Mouse (Mus musculus) left cerebral cortex, adult 8-10 months (tissue): ENCODE results near the gene Tnfaip2. TPM values are rescaled to one million over a fixed set of nuclear protein-coding genes. Genes with fewer than 3 reads are reported as not detected.

Experiments
- DNase-seq, 2 experiments: peaks; one replicate each; pipeline ENCODE4 v3.0.0; 2022; ENCODE audit warnings: low spot score in 2 of 2
- total RNA-seq, 4 experiments: library from RNA; stranded (reverse); gene quantifications; 2 replicates each; pipeline ENCODE4 v1.2.4; 2022

Tnfaip2 gene
- total RNA-seq, 4 experiments from 2014 or later: 0.44 to 1.3 (median 0.68) TPM

- DNase-seq: no peak
Measured at GRCm38 (mm10) chr12:111427438-111428113, 14.7 kb upstream of the Tnfaip2 start.

DNA sequence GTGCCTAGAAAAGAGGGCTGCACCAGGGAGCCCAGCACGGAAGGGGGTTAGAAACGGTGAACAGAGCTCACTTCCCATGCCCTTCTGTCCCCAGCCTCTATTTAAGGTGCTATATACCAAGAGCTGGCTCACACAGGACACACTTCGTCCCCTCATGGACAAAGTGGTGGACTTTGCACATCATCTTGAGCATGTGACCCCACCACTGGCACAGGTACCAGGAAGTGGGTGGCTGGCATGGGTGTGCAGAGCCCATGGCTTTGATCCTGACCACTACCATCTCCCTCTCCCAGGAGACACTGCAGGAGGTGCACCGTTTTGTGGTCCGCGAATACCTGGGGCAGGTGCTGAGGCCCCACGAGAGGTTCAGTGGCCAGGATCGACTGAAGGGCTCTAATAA is 13.9 kb upstream of the Tnfaip2 start:
- DNase-seq: no peak

DNA sequence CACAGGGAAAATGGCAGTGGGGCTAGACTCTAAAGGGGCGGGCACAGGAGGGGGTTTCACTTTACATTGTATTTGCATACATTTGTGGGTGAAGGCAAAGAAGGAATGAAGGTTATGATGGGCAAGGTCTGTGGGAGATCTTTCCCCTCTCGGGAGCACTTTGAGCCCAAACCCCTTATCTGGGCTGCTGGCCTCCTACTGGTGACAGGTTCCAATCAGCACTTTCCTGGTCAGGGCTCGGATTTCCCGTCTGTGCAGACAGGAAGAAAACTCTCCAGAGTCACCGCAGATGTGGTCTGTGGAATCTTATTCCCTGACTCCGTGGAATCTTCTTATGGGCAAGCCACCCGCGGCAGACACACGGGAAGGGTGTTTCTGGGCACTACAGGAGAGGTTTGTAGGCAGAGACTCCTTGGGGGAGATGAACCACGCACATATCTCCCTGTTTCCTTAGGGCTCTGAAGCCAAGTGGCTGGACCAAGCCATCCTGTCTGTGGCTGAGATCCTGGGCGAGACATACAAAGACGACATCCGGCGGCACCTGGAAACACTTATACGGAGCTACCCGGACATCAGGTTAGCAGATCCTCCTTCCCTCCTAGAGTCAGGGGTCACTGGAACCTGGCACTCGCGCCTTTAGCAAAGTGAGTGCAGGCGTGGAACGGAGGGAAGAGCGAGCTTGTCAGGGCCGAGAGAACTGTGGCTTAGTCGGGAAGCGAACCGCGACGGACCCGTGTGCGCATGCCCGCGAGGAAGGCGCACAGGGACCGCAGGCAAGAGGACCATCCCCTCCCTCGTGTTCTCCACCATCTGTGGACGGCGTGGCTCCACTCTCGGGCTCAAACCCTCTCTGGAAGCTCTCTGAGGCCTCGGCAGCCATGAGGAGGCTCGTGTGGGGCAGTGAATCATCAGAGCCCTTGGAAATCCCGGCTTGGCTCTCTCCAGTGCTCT is 13.0 kb upstream of the Tnfaip2 start:
- no peak for DNase-seq

- no peak for DNase-seq
Measured at GRCm38 (mm10) chr12:111430049-111430867, 12.0 kb upstream of the Tnfaip2 start.

GRCm38 (mm10) chr12:111430868-111431817 is 11.1 kb upstream of the Tnfaip2 start:
- no peak for DNase-seq

GRCm38 (mm10) chr12:111432097-111432496 is 10.2 kb upstream of the Tnfaip2 start:
- DNase-seq: no peak

DNA sequence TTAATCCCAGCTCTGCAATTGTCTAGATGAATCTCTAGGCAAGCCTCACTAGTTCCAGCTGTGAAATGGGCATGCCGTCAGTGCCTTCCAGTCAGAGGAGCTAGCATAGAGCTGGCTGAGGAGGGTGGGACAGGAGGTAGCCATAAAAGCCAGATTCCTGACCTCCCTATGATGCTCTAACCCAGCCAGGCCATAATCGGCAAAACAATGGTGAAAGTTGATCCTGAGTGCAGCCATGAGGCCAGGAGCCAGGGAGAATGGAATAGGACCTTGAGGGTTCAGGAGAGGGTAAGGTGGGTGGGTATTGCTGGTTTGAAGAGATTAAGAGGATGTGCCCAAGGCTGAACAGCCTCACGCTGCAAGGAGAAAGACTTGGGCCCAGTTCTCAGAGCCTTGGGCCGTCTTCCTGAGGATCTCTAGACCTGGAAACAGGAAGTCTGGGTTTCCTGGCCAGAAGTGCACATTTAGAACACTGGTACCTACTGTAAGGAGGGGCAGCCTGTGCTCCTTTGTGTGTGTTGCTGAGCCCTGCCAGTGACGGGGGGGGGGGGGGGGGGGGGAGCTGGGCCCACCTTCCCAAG is 9.4 kb upstream of the Tnfaip2 start:
- DNase-seq: no peak

DNA sequence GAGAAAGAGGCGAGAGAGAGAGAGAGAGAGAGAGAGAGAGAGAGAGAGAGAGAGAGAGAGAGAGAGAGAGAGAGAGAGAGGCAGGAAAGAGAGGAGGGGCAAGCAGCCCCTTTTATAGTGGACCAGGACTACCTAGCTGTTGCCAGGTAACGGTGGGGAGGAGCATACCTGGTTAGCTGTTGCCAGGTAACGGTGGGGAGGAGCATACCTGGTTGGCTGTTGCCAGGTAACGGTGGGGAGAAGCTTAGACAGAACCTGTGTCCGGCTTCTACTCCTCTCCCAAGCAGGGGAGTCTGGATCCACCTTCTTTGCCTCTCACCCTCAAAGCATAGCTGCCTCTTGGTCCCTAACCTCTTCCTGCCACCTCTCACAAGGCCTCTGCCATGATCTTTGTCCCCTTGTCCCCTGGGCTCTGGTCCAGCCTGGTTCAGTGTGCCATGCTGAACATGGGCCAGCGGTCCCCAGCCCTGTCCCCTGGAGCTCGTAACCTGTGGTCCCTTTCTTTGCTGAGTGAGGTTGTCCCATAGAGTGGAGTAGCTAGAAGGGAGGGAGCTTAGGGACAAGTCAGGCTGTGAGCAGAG is 8.0 kb upstream of the Tnfaip2 start:
- no peak for DNase-seq

GRCm38 (mm10) chr12:111434745-111435327 is 7.4 kb upstream of the Tnfaip2 start:
- no peak for DNase-seq

GRCm38 (mm10) chr12:111436170-111436569 is 6.1 kb upstream of the Tnfaip2 start:
- DNase-seq: no peak

DNA sequence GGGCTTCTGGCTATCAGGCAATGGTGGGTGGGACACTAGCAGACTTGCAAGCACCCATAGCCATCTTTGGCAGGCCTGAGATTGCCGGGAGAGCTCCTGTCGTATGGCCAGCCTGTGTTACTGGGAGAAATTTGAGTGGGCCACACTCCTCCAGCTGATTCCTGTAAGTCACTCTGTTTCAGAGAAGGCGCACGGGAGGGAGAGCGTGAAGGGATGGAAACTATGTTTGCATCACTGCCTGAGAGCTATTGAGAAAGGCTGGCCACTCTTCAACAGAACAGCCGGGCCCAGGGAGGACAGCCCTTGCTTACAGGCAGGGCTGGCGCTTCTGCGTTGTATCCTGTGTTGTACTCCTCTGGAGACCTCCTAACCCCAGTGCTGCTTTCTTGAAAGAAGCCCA is 5.6 kb upstream of the Tnfaip2 start:
- peak in 1 of 2 experiments; percentile 60 for DNase-seq

GRCm38 (mm10) chr12:111437222-111437900 is 4.9 kb upstream of the Tnfaip2 start:
- DNase-seq: no peak

- DNase-seq: no peak
Measured at GRCm38 (mm10) chr12:111438850-111439249, 3.4 kb upstream of the Tnfaip2 start.

DNA sequence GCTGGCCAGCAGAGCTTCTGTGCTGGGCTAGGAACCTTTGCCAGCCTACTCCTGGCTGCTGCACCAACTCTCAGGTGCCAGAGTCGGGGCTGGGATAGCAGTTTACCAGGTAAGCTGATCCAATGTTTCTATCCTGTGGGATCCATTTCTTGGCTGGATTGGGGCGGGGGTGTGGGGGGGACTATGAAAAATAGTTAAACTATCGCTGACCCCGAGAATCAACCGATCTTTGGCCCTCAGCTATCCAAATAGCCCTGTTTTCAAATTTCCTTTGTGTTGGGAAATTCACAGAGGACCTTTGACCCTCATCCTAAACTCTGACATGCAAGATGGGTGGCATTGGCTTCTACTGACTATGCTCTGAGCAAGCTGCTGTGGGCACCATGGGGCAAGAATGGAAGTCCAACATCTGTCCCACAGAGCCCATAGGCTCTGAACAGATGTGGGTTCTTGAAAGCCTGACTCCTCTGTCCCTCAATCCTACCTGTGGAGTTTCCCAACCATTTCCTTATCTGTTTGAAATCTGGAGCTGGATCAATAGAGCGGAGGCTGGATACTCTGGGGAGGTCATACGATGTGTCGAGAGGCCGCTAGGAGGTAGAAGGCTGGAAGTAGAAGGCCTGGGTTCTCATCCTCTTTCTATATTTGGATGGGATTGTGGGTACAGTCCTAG is 1.4 kb upstream of the Tnfaip2 start:
- DNase-seq: no peak

GRCm38 (mm10) chr12:111441523-111441922 is 746 bp upstream of the Tnfaip2 start:
- peak in 1 of 2 experiments; percentile 48 for DNase-seq

DNA sequence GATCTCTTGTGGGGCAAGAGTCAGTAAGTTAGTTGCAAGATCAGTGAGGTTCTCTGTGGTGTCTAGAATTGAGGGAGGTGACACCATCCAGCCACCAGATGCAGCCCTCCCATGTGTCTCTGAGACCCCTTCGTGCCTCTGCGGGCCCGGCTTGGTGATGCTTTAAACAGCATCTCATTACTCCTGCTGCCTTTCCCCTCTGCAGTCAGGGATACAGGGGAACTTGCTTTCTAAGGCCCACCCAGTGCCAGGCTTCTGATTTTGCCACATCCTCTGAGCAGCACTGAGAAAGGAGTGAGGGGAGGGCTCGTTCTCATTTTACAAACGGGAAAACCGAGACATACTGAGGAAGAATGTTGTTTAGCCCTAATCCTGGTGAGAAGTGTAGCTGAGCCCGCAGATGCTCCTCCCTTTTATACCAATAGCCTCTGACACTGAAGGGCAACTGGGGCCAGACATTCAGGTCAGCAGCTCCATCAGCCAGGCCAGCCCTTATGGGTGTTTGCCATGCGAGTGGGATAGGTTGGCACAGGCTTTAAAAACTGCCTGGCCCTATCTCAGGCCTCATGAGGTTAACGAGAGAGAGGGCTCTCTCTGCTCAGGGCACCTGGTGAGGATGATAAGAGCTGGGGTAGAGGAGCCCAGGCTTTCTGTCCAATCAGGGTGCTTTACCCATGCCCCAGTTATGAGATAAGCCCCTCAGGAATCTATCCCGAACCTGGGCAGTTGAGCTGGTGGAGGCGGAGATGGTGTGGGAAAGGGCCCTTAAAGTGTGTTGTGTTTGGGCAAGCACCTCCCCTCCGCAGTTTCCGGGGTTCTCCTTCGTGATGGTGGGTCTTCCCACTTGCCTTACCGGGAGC is 972 bp downstream of the Tnfaip2 start:
- DNase-seq: no peak
